Mouse (Mus musculus) left cerebral cortex, postnatal 36 days (tissue): Measurements from ENCODE around the gene Arntl2. TPM values are rescaled to one million over a fixed set of nuclear protein-coding genes. Genes with fewer than 3 reads are reported as not detected.

Source experiments
- DNase-seq, 2 experiments: peaks; one replicate each; pipeline ENCODE4 v3.0.0; 2021 to 2022; ENCODE audit warnings: low spot score in 2 of 2, mixed read lengths in 1 of 2
- intact Hi-C: fragments of 180-260 bp; cut with DNase I; formaldehyde crosslinking; loops from one replicate; pipeline ENCODE4 v1.15.1; 2025
- total RNA-seq, 2 experiments: library from RNA; stranded (reverse); gene quantifications; 2 replicates each; pipeline ENCODE4 v1.2.3; 2021

Gene Arntl2
- total RNA-seq, 2 experiments from 2014 or later: 4.4 to 14.4 TPM

DNA sequence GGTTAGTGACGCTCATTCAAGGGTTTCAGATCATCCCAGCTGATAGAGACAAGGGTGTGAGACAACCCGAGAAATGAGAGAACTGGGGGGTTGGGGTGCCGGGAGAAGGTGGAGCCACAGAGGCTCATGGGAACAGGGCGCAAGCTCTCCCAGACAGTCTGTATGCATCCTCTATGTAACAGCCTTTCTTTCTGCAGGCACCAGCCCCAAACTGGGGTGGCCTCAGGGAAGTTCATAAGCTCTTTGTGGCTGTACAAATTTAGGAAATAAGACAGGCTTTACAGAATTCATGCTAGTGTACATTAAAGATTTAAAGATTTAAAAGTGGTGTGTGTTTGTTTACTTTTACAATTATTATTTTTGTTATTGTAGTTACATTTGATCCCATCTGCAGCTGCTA lies 84.4 kb downstream of the Arntl2 start:
- no peak for DNase-seq

DNA sequence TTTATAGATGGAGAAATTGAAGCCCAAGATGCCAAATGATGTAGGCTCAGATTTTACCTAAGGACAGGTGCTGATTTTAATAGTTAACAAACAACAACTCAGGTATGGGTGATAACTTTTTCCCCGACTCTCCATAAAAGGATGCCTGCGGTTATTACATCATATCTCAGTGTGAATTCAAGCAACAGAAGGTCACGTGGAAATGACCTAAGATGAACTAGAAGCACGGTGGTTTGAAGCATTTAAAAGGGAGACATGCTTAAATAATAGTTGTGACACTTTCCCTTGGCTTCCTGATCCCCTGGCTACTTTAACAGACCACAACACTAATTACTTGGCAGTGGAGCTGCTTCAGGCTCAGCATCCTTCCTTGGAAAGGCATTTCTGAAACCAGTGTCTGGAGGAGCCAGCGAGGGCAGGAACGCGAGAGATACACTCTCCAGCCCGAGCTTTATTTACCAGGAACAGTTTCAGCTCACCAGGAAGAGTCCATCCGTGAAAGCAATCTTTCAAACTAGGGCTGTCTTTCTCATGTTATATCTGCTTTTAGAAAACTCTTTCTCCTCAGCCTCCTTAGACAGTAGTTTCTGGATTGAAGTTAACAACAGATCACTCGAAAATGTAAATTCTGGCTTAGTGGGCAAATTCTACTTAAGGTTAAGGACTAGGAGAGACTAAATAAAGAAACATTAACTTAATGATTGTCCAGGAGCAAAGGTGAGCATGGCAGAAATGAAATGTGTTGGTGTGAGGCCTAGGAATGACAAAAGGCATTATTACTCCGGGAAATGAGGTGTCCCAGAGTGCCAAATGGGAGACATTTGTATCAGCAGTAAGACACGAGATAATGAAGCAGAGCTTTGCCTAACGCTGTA lies 86.3 kb downstream of the Arntl2 start:
- DNase-seq: no peak
- intact Hi-C loops: no loop called here

More for the DNA sequence above, 84.4 kb downstream of the Arntl2 start:
- intact Hi-C loops: no loop called here

Other genes starting within 250 kb of the Arntl2 start
- 100 to 1,000 TPM in 1 of 2 experiments, 10 to 100 TPM in 1; 98.7 to 113 TPM for gene Fgfr1op2, start 218.9 kb upstream of the Arntl2 start, total RNA-seq
- 10 to 100 TPM; 26.8 to 43.6 TPM for gene Ints13, start 218.2 kb upstream of the Arntl2 start, total RNA-seq
- 10 to 100 TPM; 39.1 to 43.6 TPM for gene Med21, start 153.5 kb upstream of the Arntl2 start, total RNA-seq
- 10 to 100 TPM; 27.2 to 31.5 TPM for gene Tm7sf3, start 153.2 kb upstream of the Arntl2 start, total RNA-seq
- 10 to 100 TPM; 23.3 to 23.9 TPM for gene Stk38l, start 71.1 kb upstream of the Arntl2 start, total RNA-seq
- not detected for gene Smco2, start 54.0 kb downstream of the Arntl2 start, total RNA-seq
- 10 to 100 TPM; 47.8 to 63.8 TPM for gene Ppfibp1, start 92.4 kb downstream of the Arntl2 start, total RNA-seq
- not detected for gene 1700034J05Rik, start 158.4 kb downstream of the Arntl2 start, total RNA-seq
- gene Rep15, start 236.5 kb downstream of the Arntl2 start, total RNA-seq: 1 to 10 TPM; 1.1 to 2.7 TPM
- gene Mrps35, start 246.7 kb downstream of the Arntl2 start, total RNA-seq: 10 to 100 TPM; 45.2 to 52.9 TPM